Comparison of ENCODE assay signal across 11 mouse cellular contexts in the genomic region with DNA sequence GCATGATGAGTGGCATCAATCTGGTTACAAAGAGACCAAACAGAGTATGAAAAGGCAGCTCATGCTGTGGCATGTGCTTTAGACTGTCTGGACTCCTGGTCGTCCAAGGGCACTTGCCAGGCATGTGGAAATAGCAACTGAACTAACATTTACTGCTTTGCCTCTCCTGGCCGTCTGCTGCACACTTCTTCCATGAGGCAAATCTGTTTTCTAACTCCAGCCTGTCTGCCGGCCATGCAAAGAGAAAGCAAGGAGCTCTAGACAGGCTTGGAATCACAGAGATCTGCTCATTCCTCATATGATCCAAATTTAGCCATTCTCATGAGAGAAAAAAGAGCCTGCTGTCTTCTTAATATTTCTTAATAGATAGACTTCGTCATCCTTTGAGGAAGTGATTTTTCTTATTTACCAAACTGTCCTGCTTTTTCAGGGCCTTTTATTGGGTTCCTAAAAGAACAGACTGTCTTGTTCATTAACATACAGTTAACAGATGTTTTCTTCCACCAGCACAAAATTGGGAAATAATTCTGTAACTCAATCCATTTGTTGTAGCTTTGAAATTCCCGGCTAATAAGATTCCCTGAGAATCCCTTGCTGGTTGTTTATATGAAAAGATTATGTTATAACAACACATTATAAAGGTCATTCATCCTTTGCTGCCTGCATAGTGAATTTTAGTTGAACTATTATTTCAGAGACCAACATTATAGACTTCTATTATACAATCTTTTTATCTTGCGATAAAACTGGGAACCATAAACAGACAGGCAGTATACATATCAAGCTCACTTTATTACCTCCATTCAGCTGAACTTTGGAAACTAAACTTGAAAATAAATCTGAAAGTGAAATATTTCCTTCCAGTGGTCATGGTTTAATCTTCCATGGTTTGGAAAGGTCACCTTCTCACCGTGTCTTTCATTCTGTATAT.
A peak's percentile ranks its signal among the peaks of the same experiment; 100 is the strongest.
DNase-seq lines count a peak whose midpoint lies in the region; ATAC-seq lines count a peak whose summit lies in the region.
"Had no signal": no experiment of that assay in that cellular context is flagged by ENCODE, and none has a peak within 500 bp of the region (broad histone marks: within the 10 kb centered on the region; RNA-seq: fewer than 3 reads in every experiment).

No protein-coding gene starts in this region.

- WGBS in kidney, embryonic 14.5 days: 51% methylated on average over 7 of the region's 7 CpGs
- WGBS in intestine, embryonic 16.5 days: 42% methylated on average over 7 of the region's 7 CpGs

- H3K4me1 ChIP-seq in kidney, embryonic 14.5 days (ENCODE audit: control insufficient read depth, insufficient read depth, low read length): no peaks in the 10 kb centered on the region
- H3K4me1 ChIP-seq in intestine, embryonic 16.5 days (ENCODE audit: control insufficient read depth, insufficient read depth, low read length): peaks cover 4% of the 10 kb centered on the region; the same call in 1 of the 2 replicates
- H3K4me1 ChIP-seq: limb, embryonic 10.5 days; midbrain, embryonic 12.5 days had no signal

- no peaks in the 10 kb centered on the region for H3K9me3 ChIP-seq in kidney, embryonic 14.5 days (ENCODE audit: control insufficient read depth, low read length)
- no peaks in the 10 kb centered on the region for H3K9me3 ChIP-seq in intestine, embryonic 16.5 days (ENCODE audit: control insufficient read depth, low read length)
- H3K9me3 ChIP-seq: limb, embryonic 10.5 days; midbrain, embryonic 12.5 days had no signal

- H3K4me2 ChIP-seq in kidney, embryonic 14.5 days (replicated peaks; ENCODE audit: low read depth, low read length): no peak overlapping the region
- no peak overlapping the region for H3K4me2 ChIP-seq in intestine, embryonic 16.5 days (ENCODE audit: low read depth, low read length)
- H3K4me2 ChIP-seq: midbrain, embryonic 12.5 days had no signal

- no peak for DNase-seq in kidney, postnatal 25 days
- DNase-seq in urinary bladder, postnatal 14 days (ENCODE audit: low spot score): peak; percentile 11
- DNase-seq in urinary bladder, postnatal 10 days (ENCODE audit: low spot score): no peak
- DNase-seq in spleen, adult 18-20 months: no peak
- DNase-seq in c-Kit-positive CD71-positive TER-119-positive erythroid progenitor cells, embryonic 14.5 days (ENCODE audit: low spot score): no peak
- DNase-seq: thymus, postnatal 36 days had no signal

- 0 out of 2 replicates have a peak overlapping the region, but pooled peaks have one; percentile 47 for H3K27ac ChIP-seq in kidney, embryonic 14.5 days (ENCODE audit: low read depth, low read length)
- no peak overlapping the region for H3K27ac ChIP-seq in intestine, embryonic 16.5 days (ENCODE audit: low read length)
- H3K27ac ChIP-seq: limb, embryonic 10.5 days; midbrain, embryonic 12.5 days had no signal

- no peak overlapping the region for H3K9ac ChIP-seq in kidney, embryonic 14.5 days (ENCODE audit: low read depth, low read length)
- H3K9ac ChIP-seq in intestine, embryonic 16.5 days (ENCODE audit: low read depth, low read length): no peak overlapping the region
- H3K9ac ChIP-seq: midbrain, embryonic 12.5 days had no signal

- H3K36me3 ChIP-seq in kidney, embryonic 14.5 days (ENCODE audit: control insufficient read depth, insufficient read depth, low read length): no peaks in the 10 kb centered on the region
- H3K36me3 ChIP-seq in intestine, embryonic 16.5 days (ENCODE audit: control insufficient read depth, insufficient read depth, low read length): no peaks in the 10 kb centered on the region
- H3K36me3 ChIP-seq: G1E; limb, embryonic 10.5 days; midbrain, embryonic 12.5 days had no signal

- ATAC-seq in kidney, embryonic 14.5 days (ENCODE audit: low FRiP score, low TSS enrichment): no peak
- peak; percentile 78 for ATAC-seq in intestine, embryonic 16.5 days

- H3K27me3 ChIP-seq in kidney, embryonic 14.5 days (ENCODE audit: control insufficient read depth, insufficient read depth, low read length): no peaks in the 10 kb centered on the region
- H3K27me3 ChIP-seq in intestine, embryonic 16.5 days (replicated peaks; ENCODE audit: control insufficient read depth, insufficient read depth, low read length): no peaks in the 10 kb centered on the region
- H3K27me3 ChIP-seq: midbrain, embryonic 12.5 days had no signal

- H3K4me3 ChIP-seq in kidney, embryonic 14.5 days (ENCODE audit: low read length): no peak overlapping the region
- H3K4me3 ChIP-seq in intestine, embryonic 16.5 days (ENCODE audit: low read length): no peak overlapping the region
- H3K4me3 ChIP-seq: limb, embryonic 10.5 days; midbrain, embryonic 12.5 days had no signal
